Mouse (Mus musculus): ENCODE data around the gene Ano8.
"Not testable (repeated sequence)": the region's sequence is repeated elsewhere in the genome, so short reads cannot be mapped to it uniquely, and the experiment has no call there.

Gene Ano8

DNA sequence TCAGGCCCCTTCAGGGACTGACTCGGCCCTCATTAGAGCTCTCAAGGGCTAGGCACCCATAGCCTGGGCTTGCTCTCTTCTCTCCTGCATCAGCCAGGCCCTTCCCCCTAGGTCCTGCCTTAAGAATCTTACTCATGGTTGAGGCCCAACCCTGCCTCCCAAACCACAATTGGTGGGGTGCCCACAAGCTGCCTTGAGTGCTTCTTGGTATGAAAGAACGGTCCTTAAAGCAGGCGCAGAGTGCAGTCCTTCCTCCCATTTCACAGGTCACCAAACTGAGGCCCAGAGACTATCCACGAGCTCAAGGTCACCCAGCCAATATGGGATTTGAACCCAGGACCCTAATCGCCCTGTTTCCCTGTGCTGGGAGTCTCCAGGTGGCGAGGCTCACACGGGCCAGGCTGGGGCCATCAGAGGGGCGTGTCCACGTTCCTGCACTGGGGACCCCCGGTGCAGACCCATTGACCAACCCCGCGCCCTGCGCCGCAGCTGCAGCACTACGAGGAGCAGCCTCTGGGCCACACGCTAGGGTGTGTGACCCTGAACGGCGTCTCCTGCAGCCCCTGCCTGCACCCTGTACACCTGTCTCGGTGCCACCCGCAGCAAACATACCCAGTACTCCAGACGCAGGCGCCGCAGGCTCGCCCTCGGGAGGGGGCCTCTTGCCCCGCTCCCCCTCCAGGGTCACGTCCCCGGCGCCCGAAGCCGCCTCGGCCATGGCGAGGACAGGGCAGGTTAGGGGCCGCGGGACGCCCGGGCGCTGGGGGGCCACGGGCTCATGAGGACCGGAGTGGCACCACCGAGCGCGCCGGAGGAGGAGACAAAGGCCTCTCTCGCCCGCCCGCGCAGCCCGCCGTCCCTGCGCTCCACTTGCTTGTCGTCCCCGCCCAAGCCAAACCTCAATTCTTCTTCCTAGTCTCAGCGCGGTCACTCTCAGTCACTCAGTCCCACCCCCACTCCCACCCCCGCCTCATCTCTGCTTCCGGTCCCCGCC, at the start of gene Ano8:
Ano8 (minus strand) TSS at position 822 of the 994 bp plus-strand sequence.
- DNase-seq (ENCODE audit: extremely low read depth, insufficient read length, low spot score): peak; percentile 88

DNA sequence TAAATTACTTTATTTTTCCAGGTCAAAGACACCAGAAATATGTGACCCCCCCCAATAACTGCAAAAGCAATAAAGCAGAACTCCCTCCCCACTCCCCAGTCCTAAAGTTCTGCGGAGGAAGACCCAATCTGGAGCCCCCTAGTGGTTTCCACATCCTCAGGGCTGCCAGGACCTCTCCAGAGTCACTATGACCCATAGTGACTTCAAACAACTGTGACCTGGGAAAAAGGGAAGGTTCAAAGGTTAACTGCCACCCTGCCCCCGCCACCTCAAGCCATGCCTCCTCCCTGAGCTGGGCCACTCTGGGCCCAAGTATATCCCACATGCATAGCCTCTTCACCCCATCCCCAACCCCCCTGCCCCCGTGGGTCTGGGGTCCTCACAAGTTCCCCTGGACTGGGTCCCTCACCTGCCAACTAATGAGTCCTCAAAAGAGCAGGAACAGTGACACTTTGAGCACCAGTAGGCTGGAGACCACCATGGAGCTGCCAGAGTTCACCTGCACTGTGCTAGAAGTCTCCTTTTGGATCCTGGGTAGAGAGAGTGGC, 48.6 kb upstream of the Ano8 start:
- DNase-seq (ENCODE audit: extremely low read depth, insufficient read length, low spot score): no peak

DNA sequence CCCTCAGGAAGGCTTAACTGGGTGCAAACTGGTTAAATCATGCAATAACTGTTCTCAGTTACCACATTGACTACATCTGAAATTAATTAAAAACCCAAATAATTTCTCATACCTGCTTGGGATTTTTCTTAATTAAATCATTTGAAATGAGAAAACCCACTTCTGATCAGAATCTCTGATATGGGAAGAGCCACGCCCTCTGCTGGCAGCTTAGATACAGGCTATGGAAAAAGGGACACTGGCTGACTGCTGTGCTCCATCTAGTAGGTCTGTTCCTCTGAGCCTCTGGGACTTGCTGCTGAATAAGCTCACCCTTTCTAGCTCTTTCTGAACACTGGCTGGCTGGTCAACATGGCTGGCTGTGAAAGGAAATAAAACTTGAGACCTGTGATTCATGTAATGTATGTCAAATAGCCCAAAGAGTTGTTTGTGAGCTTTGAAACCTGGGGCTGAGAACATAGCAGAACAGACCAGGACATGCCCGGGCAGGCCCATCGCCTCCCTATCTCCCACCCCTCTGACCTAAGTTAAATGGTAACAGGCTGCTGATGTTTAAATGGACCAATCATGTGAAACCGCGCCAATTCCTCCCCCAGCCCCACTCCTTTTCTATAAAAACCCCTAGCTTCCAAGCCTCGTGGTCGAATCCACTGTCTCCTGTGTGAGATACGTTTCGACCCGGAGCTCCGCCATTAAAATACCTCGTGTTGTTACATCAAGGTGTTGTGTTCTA, 45.1 kb upstream of the Ano8 start:
- not testable (repeated sequence) for DNase-seq (ENCODE audit: extremely low read depth, insufficient read length, low spot score)

DNA sequence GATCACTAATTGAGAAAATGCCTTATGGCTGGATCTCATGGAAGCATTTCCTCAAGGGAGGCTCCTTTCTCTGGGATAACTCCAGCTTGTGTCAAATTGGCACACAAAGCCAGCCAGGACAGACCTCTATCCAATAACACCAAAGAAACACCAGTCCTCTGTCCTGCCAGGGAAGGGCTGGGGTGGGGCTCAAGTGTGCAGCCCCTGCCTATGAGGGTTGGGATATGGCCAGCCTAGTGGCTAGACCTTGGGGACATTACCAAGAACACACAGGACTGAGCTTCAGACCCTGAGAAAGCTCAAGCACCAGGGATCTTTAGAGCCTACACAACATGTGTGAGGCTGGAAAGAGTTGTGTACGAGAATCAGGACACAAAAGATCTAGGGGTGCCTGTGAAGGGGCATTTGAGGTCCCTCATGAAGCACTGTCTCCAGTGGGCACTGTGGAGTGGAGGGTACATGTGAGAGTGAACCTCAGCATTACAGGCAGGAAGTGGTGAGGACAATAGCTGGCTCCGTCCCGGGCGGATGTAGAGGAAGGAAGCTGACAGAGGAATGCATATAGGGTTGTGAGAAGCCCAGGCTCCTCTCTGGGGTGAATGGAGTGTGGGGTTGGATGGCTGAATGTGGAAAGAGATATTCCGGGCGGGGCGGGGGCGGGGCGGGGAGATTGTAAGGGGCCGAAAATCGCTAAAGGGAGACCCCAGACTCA, 42.8 kb upstream of the Ano8 start:
- DNase-seq (ENCODE audit: extremely low read depth, insufficient read length, low spot score): no peak

DNA sequence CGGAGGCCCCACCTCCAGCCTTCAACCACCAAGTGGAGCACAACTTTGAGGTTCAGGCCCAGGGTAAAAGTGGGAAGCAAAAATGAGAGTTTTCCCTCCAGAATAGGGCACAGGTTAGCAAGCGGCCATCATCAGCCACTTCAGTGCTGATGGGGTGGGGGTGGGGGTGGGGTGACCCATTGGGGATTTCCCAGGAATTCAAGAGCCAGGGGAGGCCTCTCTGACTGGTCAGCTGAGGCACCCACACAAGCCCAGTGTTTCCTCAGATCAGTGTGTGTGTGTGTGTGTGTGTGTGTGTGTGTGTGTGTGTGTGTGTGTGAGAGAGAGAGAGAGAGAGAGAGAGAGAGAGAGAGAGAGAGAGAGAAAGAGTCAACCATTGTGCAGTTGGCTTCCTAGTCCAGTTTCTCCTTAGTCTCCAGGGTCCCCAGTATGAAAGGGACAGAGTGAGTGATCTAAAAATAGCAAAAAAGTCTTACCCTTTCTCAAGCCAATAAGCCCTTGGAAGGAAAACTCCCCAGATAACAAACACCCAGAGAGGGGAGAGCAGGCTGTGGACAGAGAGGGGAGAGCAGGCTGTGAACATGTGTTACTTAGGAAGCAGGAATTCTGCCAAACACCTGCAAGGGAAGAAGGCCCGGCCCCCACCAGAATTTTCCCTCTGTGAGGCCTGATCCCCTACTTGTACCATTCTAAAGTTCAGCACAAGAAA, 41.6 kb upstream of the Ano8 start:
- DNase-seq (ENCODE audit: extremely low read depth, insufficient read length, low spot score): peak; percentile 46

DNA sequence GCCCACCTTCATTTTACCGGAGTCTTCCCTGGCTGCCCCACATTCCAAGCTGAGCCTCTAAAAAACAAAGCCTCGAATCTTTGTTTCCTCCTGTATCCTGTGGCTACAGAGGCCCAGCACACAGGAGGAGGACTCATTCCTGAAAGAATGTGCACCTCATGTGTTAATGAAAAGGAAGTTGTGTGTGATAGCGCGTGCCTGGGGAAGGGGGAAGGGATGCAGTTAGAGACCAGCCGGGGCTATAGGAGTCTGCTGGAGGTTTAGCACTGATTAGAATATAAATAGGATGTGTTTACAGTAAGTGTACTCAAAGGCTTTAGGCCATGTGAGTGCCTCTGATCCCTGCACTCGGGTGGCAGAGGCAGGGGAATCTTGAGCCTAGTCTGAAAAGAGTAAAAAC, 40.5 kb upstream of the Ano8 start:
- no peak for DNase-seq (ENCODE audit: extremely low read depth, insufficient read length, low spot score)

DNA sequence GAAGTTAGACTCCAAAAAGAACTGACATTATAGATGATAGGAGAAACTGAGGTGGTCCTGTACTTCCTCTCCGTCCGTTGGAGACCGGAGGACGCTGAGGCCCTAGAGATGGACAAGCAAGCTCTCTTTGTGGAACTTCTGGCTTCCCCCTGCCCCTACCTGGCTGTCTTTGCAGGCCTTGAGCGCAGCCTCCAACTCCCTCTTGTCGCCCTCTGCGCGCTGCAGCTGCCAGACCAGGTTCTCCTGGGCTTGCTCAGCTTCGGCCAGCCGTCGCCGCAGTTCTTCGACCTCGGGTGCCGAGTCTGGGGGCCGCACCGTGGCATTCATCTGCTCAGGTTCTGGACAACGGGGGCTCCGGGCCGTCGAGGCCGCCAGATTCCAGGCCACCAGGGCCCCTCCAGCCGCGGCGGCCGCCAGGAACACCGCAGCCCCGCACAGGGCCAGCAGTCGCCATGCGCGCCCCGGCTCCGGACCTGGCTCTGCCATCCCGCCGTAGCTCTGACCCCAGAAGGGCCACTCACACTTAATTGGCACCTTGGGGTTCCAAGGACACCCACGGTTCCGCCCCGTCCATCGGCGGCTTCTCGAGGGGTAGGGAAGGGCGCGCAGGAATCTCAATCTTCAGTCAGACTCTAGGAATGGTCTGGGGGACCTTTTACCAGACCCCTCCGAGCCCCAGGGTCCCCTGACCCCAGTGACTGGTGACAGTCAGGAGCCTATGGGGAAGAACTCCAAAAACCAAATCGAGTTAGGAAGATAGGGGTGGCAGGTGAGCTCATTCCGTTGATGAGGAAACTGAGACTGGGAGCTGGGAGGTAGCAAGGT, 39.7 kb upstream of the Ano8 start, which contains the start of gene Ccdc194:
Ccdc194 (minus strand) TSS at position 486 of the 825 bp plus-strand sequence.
- no peak for DNase-seq (ENCODE audit: extremely low read depth, insufficient read length, low spot score)

DNA sequence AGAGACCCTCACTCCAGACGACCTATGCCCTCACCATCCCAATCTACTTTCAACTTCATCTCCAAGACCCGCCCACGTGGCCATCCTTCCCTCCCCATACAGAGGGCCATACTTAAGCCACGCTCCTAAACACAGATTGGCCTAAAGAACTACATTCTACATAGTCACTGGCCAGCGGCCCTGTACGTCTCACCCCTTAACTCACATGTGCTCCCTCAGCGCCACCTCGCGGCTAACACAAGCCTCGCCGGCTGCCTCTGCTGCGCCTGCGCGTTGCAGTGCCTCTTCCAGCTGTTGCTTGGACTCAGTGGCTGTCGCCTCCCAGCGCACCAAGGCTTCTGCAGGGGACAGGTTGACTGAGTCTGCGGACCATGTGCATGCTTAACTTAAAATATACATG, 35.9 kb upstream of the Ano8 start:
- peak; percentile 89 for DNase-seq (ENCODE audit: extremely low read depth, insufficient read length, low spot score)

DNA sequence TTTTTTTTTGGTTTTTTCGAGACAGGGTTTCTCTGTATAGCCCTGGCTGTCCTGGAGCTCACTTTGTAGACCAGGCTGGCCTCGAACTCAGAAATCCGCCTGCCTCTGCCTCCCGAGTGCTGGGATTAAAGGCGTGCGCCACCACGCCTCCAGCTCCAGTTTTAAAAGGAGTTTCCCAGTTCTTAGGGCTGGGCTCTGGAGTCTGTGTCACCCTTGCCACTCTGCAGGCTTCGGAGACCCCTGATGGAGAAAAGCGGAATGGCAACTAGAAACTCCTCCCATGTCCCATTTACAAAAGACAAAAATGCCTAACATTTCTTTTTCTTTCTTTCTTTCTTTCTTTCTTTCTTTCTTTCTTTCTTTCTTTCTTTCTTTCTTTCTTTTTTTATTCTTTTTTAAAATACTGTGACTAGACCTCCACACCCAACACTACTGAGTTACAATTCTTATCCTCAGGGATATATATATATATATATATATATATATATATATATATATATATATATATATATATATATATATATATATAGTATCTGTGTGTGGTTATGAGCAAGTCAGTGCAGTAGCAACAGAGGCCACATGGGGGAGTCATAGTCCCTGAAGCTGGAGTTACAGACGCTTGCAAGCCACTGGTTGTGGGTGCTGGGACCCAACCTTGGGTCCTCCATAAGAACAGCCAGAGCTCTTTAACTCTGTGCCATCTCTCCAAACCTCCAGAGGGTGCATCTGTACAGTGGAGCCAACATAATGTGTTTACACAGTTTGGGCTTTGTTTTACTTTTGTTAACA, 33.5 kb upstream of the Ano8 start:
- DNase-seq (ENCODE audit: extremely low read depth, insufficient read length, low spot score): peak; percentile 44

DNA sequence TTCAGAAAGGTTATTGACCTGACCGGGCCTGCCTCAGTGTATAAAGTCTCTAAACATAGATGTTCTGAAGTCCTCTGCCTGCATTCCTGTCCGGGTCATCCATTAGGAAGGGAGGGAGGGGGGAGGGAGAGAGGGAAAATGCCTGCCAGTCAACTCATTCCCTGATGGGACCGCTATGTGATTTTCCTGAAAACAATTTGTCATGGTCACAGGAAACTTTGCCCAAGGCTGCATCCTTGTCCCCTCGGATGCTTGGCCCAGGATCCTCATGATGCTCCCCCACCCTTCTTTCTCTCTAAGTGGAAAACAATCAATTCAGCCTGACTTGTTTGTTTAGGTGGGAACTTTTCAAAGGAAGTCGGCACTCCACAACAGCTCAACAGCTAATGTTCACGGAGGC, 31.0 kb upstream of the Ano8 start:
- no peak for DNase-seq (ENCODE audit: extremely low read depth, insufficient read length, low spot score)

DNA sequence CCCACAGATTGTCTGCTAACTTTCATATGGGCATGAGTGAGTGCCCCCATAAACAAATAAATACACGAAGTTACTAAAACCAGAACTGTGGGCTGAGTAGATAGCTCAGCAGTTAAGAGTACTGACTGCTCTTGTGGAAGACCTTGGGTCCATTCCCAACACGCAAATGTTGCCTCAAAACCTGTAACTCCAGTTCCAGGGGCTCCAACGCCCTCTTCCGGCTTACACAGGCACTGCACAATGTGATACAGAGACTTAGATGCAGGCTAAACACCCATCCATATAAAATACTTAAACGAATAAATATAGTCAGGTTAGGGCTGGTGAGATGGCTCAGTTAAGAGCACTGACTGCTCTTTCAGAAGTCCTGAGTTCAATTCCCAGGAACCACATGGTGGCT, 29.3 kb upstream of the Ano8 start:
- DNase-seq (ENCODE audit: extremely low read depth, insufficient read length, low spot score): no peak

DNA sequence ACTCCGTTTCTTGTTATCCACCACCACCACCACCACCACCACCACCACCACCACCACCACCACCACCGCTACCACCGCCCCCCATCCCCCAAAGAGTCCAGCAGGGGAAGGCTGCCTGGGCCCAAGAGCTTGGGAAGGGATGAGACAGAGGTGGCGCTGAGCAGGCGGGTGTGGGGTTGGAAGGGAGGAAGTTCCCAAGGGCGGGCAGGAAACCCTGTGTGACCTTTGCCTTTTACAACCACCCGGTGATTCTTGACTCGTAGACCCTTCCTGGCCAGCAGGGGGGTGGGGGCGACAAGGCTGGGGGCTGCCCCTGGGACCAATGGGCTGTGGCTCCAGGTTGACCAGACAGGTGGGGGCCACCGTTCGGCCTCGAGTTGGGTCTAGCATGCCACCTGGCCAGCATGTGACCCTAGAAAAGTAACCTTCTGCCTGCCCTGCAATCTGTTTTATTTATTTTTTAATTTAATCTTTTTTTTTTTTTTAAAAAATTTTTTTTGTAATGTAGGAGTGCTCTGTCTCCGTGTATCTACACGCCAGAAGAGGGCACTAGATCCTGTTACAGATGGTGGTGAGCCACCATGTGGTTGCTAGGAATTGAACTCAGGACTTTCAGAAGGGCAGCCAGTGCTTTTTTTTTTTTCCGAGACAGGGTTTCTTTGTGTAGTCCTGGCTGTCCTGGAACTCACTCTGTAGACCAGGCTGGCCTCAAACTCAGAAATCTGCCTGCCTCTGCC, 27.4 kb upstream of the Ano8 start:
- no peak for DNase-seq (ENCODE audit: extremely low read depth, insufficient read length, low spot score)

DNA sequence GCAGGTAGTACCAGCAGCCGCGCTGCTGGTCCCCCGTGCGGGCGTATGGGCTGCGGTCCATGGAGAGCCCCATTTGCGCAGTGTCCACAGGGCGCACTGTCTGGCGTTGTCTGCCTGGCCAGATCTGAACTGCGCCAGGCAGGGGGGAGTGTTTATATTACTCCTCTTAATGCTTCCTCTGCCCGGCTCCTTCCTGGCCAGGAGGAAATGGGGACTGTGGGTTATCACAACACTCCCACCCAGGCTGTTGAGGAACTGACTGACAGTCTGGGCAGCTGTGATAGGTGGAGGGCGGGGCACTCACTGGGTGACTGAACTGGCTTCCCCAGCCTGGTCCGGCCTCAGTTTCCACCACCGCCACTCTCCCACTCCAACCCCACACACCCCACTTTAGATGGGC, 25.9 kb upstream of the Ano8 start, which contains the start of gene Plvap:
Plvap (minus strand) TSS at position 109 of the 400 bp plus-strand sequence.
- no peak for DNase-seq (ENCODE audit: extremely low read depth, insufficient read length, low spot score)

DNA sequence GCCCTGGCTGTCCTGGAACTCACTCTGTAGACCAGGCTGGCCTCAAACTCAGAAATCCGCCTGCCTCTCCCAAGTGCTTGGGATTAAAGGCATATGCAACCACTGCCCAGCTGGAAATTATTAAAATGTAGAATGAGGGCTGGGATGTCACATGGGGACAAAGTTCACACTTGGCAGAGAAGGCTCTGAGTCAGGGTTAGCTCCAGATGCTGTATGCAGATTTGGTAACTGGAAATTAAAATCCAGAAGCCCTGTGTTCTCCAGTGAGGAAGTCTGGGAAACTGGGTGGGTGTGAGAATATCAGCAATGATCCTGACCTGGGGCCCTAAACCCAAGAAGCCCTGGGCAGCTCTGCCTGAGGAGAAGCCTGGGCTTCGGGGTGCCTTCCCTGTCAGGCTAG, 23.6 kb upstream of the Ano8 start:
- DNase-seq (ENCODE audit: extremely low read depth, insufficient read length, low spot score): peak; percentile 32

DNA sequence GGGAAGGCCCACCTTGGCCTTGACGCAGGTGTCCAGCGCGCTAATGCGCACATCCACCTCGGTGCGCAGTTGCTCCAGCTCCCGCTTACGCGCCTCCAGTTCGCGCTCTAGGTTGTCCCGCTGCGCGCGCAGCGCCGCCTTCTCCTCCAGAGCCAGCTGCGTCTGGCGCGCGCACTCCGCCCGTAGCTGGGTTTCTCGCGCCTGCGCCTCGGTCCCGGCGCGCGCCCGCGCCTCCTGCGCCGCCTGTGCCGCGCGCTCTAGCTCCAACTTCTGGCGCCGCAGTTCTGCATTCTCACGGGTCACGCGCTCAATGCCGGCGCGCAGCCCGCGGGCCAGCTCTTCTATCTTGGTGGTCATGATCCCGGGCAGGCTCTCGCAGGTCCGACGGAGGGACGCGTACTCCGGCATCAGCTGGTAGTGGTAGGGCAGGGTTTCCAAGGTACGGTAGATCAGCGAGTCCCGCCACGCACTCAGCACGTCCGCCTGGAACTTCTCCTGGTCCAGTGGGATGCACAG, 21.9 kb upstream of the Ano8 start:
- DNase-seq (ENCODE audit: extremely low read depth, insufficient read length, low spot score): no peak

DNA sequence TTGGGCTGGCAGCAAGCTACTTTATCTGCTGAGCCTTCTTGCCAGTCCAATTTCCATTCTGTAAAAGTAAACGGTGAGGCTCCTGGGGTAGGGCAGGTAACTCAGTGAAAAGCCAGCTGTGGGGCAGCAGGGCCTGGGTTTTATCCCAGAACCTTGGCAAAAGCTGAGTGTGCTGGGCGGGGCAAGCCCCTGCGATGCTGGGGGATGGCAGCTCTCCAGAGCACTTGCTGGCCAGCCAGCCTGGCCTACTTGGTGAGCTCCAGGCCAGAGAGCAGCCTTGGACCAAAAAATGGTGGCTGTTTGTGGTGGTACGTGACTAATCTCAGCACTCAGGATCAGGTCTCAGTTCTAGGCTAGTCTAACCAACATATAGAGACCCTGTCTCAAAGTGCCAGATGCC, 20.2 kb upstream of the Ano8 start:
- peak; percentile 80 for DNase-seq (ENCODE audit: extremely low read depth, insufficient read length, low spot score)

DNA sequence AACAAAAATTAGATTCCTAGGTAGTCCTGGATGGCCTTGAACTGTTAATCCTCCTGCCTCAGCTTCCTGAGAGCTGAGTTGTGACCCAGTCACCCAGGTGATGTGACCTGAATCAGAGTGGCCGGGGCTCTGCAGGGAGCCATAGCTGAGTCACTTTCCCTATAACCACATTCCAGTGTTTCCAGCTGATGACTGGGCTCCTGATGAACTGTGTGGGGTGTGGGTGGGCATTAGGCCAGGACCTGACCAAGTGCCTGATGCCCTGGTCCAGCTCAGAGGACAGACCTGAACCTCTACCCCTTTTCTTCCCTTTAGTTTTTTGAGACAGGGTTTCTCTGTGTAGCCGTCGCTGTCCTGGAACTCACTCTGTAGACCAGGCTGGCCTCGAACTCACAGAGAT, 19.6 kb upstream of the Ano8 start:
- DNase-seq (ENCODE audit: extremely low read depth, insufficient read length, low spot score): peak; percentile 71
